Mouse (Mus musculus) lung, embryonic 14.5 days (tissue): ENCODE data around the gene Gm3149. TPM values are rescaled to one million over a fixed set of nuclear protein-coding genes. Genes with fewer than 3 reads are reported as not detected.
A peak's percentile ranks its signal among the peaks of the same experiment; 100 is the strongest.
"Not testable (repeated sequence)": the region's sequence is repeated elsewhere in the genome, so short reads cannot be mapped to it uniquely, and the experiment has no call there.

Source experiments
- ATAC-seq: fragments of 200-750 bp; cut with Nextera tagmentation; 2 replicates; pipeline ENCODE4 v1.8.0; 2017; ENCODE audit warnings: mild to moderate bottlenecking, moderate TSS enrichment, moderate library complexity; ENCODE audit not compliant: insufficient read depth
- DNase-seq: peaks from one replicate; pipeline ENCODE4 v3.0.0-alpha.2; 2015
- H3K27ac ChIP-seq: fragments of 300-500 bp; sonication (generic); 2 replicates; pipeline ENCODE4 v1.5.1; 2014; ENCODE audit warnings: low read depth, mild to moderate bottlenecking, moderate library complexity
- H3K27me3 ChIP-seq: fragments of 300-500 bp; sonication (generic); 2 replicates; pipeline ENCODE4 v1.6.1; 2014; ENCODE audit warnings: low read length, control low read depth; ENCODE audit not compliant: insufficient read depth
- H3K36me3 ChIP-seq: fragments of 300-500 bp; sonication (generic); 2 replicates; pipeline ENCODE4 v1.6.1; 2014; ENCODE audit warnings: control low read depth; ENCODE audit not compliant: insufficient read depth
- H3K4me1 ChIP-seq: fragments of 300-500 bp; sonication (generic); 2 replicates; pipeline ENCODE4 v1.6.1; 2014; ENCODE audit warnings: antibody characterized with exemption, control low read depth; ENCODE audit not compliant: insufficient read depth
- H3K4me2 ChIP-seq: fragments of 300-500 bp; sonication (generic); 2 replicates; pipeline ENCODE4 v1.6.1; 2014; ENCODE audit warnings: mild to moderate bottlenecking
- H3K4me3 ChIP-seq: fragments of 300-500 bp; sonication (generic); 2 replicates; pipeline ENCODE4 v1.5.1; 2014; ENCODE audit warnings: low read depth, low read length
- H3K9ac ChIP-seq: fragments of 300-500 bp; sonication (generic); 2 replicates; pipeline ENCODE4 v1.6.1; 2014
- H3K9me3 ChIP-seq: fragments of 300-500 bp; sonication (generic); 2 replicates; pipeline ENCODE4 v1.6.1; 2016; ENCODE audit warnings: low read depth, low read length, control low read depth
- WGBS: fragments of 180-500 bp; shearing (Covaris S2); extraction: QIAGEN DNeasy Blood & Tissue Kit; methylation state at CpG from one replicate; pipeline ENCODE4 v1.1.7; 2014; 5-methylcytosine and 5-hydroxymethylcytosine counted together
- polyA plus RNA-seq: library from polyadenylated mRNA; unstranded; fragments of >200 nt; fragmentation: Nextera tagmentation; extraction: Ambion mirVana; gene quantifications from 2 replicates; pipeline ENCODE4 v1.2.1, GENCODE M21; 2014

Gene Gm3149
- not detected in 2 replicates for polyA plus RNA-seq

- not testable (repeated sequence) for H3K4me2 ChIP-seq, H3K36me3 ChIP-seq, H3K9ac ChIP-seq, DNase-seq, ATAC-seq, H3K9me3 ChIP-seq, H3K27ac ChIP-seq, H3K4me1 ChIP-seq, H3K4me3 ChIP-seq, H3K27me3 ChIP-seq
- no CpG with 5 or more reads among the region's 1 CpGs for whole genome bisulfite sequencing
These were observed at the start of gene Gm3149 for GRCm38 (mm10) chr14:4316983-4317382. Gene Gm3149 (plus strand): TSS chr14:4317283.

GRCm38 (mm10) chr14:4269238-4269950 is 47.7 kb upstream of the Gm3149 start:
- H3K4me2 ChIP-seq, H3K9ac ChIP-seq, H3K4me3 ChIP-seq, DNase-seq, H3K27me3 ChIP-seq, H3K4me1 ChIP-seq, H3K9me3 ChIP-seq, H3K27ac ChIP-seq, ATAC-seq, H3K36me3 ChIP-seq: not testable (repeated sequence)
- 89% methylated on average over 2 of the region's 2 CpGs for WGBS

- not testable (repeated sequence) for H3K9me3 ChIP-seq, H3K4me2 ChIP-seq, H3K27ac ChIP-seq, ATAC-seq, H3K4me3 ChIP-seq, H3K36me3 ChIP-seq, H3K27me3 ChIP-seq, H3K4me1 ChIP-seq, DNase-seq, H3K9ac ChIP-seq
- WGBS, result 86% methylated on average over 2 of the region's 3 CpGs
These were observed 37.3 kb upstream of the Gm3149 start for GRCm38 (mm10) chr14:4279828-4280227.

- Histone ChIP-seq H3K4me2 (peak within 1 kb of the TSS; percentile 62), H3K4me3 (peak within 1 kb of the TSS; percentile 29)
- DNase-seq, result peak; percentile 1
- not testable (repeated sequence) for H3K27ac ChIP-seq, H3K4me1 ChIP-seq, H3K27me3 ChIP-seq, H3K9ac ChIP-seq, H3K9me3 ChIP-seq, H3K36me3 ChIP-seq, ATAC-seq
- WGBS, result under 1% methylated on average over 15 of the region's 48 CpGs
These were observed 17.5 kb downstream of the Gm3149 start, which contains the start of gene 2610042L04Rik for GRCm38 (mm10) chr14:4334476-4335080. Gene 2610042L04Rik (plus strand): TSS chr14:4334763.

- not testable (repeated sequence) for ATAC-seq, H3K4me3 ChIP-seq, H3K9me3 ChIP-seq, H3K36me3 ChIP-seq, H3K4me2 ChIP-seq, H3K27me3 ChIP-seq, H3K4me1 ChIP-seq, H3K27ac ChIP-seq, H3K9ac ChIP-seq
- 4% methylated on average over 6 of the region's 8 CpGs for WGBS
- DNase-seq, result peak; percentile 0
These were observed 18.4 kb downstream of the Gm3149 start for GRCm38 (mm10) chr14:4335506-4335905.

GRCm38 (mm10) chr14:4368991-4369390 is 51.9 kb downstream of the Gm3149 start:
- WGBS, result 93% methylated on average over 3 of the region's 3 CpGs

GRCm38 (mm10) chr14:4369691-4370090 is 52.6 kb downstream of the Gm3149 start:
- H3K27me3 ChIP-seq, H3K36me3 ChIP-seq, H3K4me3 ChIP-seq, H3K9ac ChIP-seq, H3K4me2 ChIP-seq, ATAC-seq, H3K9me3 ChIP-seq, H3K4me1 ChIP-seq, H3K27ac ChIP-seq, DNase-seq: not testable (repeated sequence)
- WGBS, result 78% methylated on average over 3 of the region's 3 CpGs

More at GRCm38 (mm10) chr14:4368991-4369390, 51.9 kb downstream of the Gm3149 start:
- H3K27me3 ChIP-seq, H3K9me3 ChIP-seq, H3K9ac ChIP-seq, ATAC-seq, H3K27ac ChIP-seq, H3K4me1 ChIP-seq, H3K4me2 ChIP-seq, DNase-seq, H3K36me3 ChIP-seq, H3K4me3 ChIP-seq: not testable (repeated sequence)

Other genes starting within 250 kb of the Gm3149 start
- not detected in 2 replicates for gene Gm3115, start 233.2 kb upstream of the Gm3149 start, polyA plus RNA-seq
- 0.28 and 1.4 TPM in 2 replicates for gene Gm8108, start 206.8 kb upstream of the Gm3149 start, polyA plus RNA-seq
- gene Gm3127, start 152.3 kb upstream of the Gm3149 start, polyA plus RNA-seq, result not detected in 2 replicates
- gene Gm2974, start 134.7 kb upstream of the Gm3149 start, polyA plus RNA-seq, result 0.58 and 0.62 TPM in 2 replicates
- not detected in 2 replicates for gene Gm3138, start 67.7 kb upstream of the Gm3149 start, polyA plus RNA-seq
- 0.25 and 0.39 TPM in 2 replicates for gene 2610042L04Rik, start 17.5 kb downstream of the Gm3149 start, polyA plus RNA-seq
- not detected in 2 replicates for gene Gm3159, start 80.2 kb downstream of the Gm3149 start, polyA plus RNA-seq
- gene Gm3164, start 98.2 kb downstream of the Gm3149 start, polyA plus RNA-seq, result 0.22 and 0.96 TPM in 2 replicates
- gene Gm3173, start 113.7 kb downstream of the Gm3149 start, polyA plus RNA-seq, result not detected in 2 replicates
- not detected in 2 replicates for gene Gm3182, start 164.5 kb downstream of the Gm3149 start, polyA plus RNA-seq
- not detected in 2 replicates for gene Gm3047, start 238.1 kb downstream of the Gm3149 start, polyA plus RNA-seq